Mouse (Mus musculus) kidney, postnatal 36 days (tissue): ENCODE data around the gene Olfr223.
"Not testable (repeated sequence)": the region's sequence is repeated elsewhere in the genome, so short reads cannot be mapped to it uniquely, and the experiment has no call there.

Experiments
- DNase-seq, 2 experiments: peaks; one replicate each; pipeline ENCODE4 v3.0.0; 2021 to 2022; ENCODE audit warnings: mixed read lengths in 2 of 2

Gene Olfr223

GRCm38 (mm10) chr11:59593189-59593588 is at the start of gene Olfr223:
Gene Olfr223, minus strand, starts transcription at chr11:59593289.
- no peak for DNase-seq

- DNase-seq = no peak
These were observed 49.3 kb upstream of the Olfr223 start for GRCm38 (mm10) chr11:59642420-59642819.

- DNase-seq = peak in 1 of 2 experiments; percentile 26
These were observed 48.1 kb upstream of the Olfr223 start for GRCm38 (mm10) chr11:59641227-59641626.

- DNase-seq = no peak
These were observed 47.0 kb upstream of the Olfr223 start for GRCm38 (mm10) chr11:59639957-59640643.

- DNase-seq = no peak
These were observed 43.8 kb upstream of the Olfr223 start for GRCm38 (mm10) chr11:59636695-59637414.

GRCm38 (mm10) chr11:59635821-59636694 is 43.0 kb upstream of the Olfr223 start:
- no peak for DNase-seq

- no peak for DNase-seq
These were observed 42.2 kb upstream of the Olfr223 start for GRCm38 (mm10) chr11:59635251-59635795.

GRCm38 (mm10) chr11:59634001-59634660 is 41.0 kb upstream of the Olfr223 start:
- no peak for DNase-seq

- peak; percentile 38 to 78 for DNase-seq
These were observed 39.9 kb upstream of the Olfr223 start for GRCm38 (mm10) chr11:59633037-59633436.

- DNase-seq = no peak
These were observed 38.9 kb upstream of the Olfr223 start for GRCm38 (mm10) chr11:59631980-59632379.

GRCm38 (mm10) chr11:59629871-59630270 is 36.8 kb upstream of the Olfr223 start:
- DNase-seq = peak in 1 of 2 experiments; percentile 12

GRCm38 (mm10) chr11:59628177-59628576 is 35.1 kb upstream of the Olfr223 start:
- no peak for DNase-seq

- no peak for DNase-seq
These were observed 33.1 kb upstream of the Olfr223 start for GRCm38 (mm10) chr11:59626192-59626591.

- peak; percentile 53 to 75 for DNase-seq
These were observed 31.0 kb upstream of the Olfr223 start for GRCm38 (mm10) chr11:59624017-59624630.

GRCm38 (mm10) chr11:59622214-59622613 is 29.1 kb upstream of the Olfr223 start:
- no peak for DNase-seq

GRCm38 (mm10) chr11:59616986-59617385 is 23.9 kb upstream of the Olfr223 start:
- not testable (repeated sequence) for DNase-seq

- DNase-seq = peak; percentile 23 to 54
These were observed 21.0 kb upstream of the Olfr223 start for GRCm38 (mm10) chr11:59614120-59614519.

GRCm38 (mm10) chr11:59611646-59612045 is 18.6 kb upstream of the Olfr223 start:
- DNase-seq = no peak

- DNase-seq = no peak
These were observed 9.2 kb upstream of the Olfr223 start for GRCm38 (mm10) chr11:59602287-59602686.

- DNase-seq = no peak
These were observed 7.8 kb upstream of the Olfr223 start for GRCm38 (mm10) chr11:59600872-59601271.

- peak in 1 of 2 experiments; percentile 15 for DNase-seq
These were observed 6.1 kb upstream of the Olfr223 start for GRCm38 (mm10) chr11:59599211-59599610.

- DNase-seq = no peak
These were observed 3.9 kb upstream of the Olfr223 start for GRCm38 (mm10) chr11:59596950-59597349.
